Mouse (Mus musculus): ENCODE data around the gene Cib4. TPM values are rescaled to one million over a fixed set of nuclear protein-coding genes. Genes with fewer than 3 reads are reported as not detected.

Cib4 gene
- polyA plus RNA-seq, 1 experiment from 2014 or later = not detected

DNA sequence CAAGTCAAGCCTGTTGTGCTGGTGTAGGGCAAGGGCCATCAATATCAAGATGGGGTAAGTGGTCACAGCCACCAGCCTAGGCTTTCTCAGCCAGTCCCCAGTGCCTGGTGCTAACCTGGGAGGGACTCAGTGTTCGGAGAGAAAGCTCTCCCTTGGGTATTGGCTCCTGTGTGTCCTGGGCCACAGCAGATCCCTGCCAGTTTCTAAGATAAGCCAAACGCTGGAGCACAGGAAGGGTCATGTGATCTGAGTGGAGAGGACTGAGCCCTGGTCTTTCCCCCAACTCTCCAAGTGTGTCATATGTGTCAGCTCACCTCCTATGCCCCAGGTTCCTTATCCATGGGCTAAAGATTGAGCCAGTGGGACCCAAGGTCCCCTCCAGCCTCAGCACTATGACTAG lies 41.5 kb upstream of the Cib4 start:
- Histone ChIP-seq H3K4me1 (replicated peaks) (peaks cover 26% of the 10 kb centered on the region), H3K9me3 (no peaks in the 10 kb centered on the region), H3K27ac (no peak overlapping the region), H3K27me3 (ENCODE audit: insufficient read depth, poor library complexity, severe bottlenecking) (peaks cover 66% of the 10 kb centered on the region), H3K36me3 (no peaks in the 10 kb centered on the region), H3K4me3 (no peak overlapping the region)
- DNase-seq (ENCODE audit: low spot score) = no peak
- 32% methylated on average over 2 of the region's 2 CpGs for WGBS

DNA sequence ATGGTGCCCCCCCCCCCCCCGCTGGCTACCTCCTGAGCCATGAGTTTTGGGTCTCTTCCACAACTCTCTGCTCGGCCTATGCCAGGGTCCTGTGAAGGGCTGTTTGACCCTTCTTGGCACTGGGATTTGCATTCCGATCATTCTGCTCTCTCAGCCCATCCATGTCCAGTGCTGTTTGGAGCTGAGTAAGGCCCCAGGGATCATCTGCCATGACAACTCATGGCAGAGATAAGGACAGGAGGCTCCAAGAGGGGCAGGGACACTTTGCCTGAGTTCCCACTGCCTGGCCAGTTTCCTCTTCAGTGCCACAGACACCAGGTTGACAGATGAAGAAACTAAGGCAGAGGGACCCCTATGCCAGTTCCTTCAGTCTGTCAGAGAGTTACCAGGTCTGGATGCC lies 41.0 kb upstream of the Cib4 start:
- Histone ChIP-seq H3K4me3 (no peak overlapping the region), H3K36me3 (no peaks in the 10 kb centered on the region), H3K9me3 (no peaks in the 10 kb centered on the region), H3K27ac (no peak overlapping the region), H3K4me1 (replicated peaks) (peaks cover 25% of the 10 kb centered on the region), H3K27me3 (ENCODE audit: insufficient read depth, poor library complexity, severe bottlenecking) (peaks cover 64% of the 10 kb centered on the region)
- WGBS = 65% methylated on average over 3 of the region's 3 CpGs
- DNase-seq (ENCODE audit: low spot score) = no peak

DNA sequence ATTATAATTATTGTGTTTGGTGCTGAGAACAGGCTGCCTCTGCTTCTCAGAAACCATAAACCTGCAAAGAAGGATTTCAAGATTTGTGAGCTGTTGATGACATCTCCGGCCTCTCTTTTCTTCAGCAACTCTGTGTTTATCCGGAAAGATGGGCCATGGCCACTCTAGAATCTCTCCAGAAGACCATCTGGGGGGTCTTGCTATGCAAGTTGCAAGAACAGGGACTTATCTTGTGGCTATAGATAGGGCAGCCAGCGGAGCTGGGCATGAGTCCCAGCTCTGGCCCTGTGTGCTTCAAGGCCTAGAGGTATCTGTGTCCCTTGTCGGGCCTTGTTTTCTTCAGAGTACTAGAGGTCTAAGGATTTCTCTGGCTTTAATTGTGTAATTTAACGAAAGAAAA lies 36.4 kb upstream of the Cib4 start:
- DNase-seq (ENCODE audit: low spot score) = no peak
- Histone ChIP-seq H3K36me3 (no peaks in the 10 kb centered on the region), H3K9me3 (no peaks in the 10 kb centered on the region), H3K27ac (no peak overlapping the region), H3K4me3 (no peak overlapping the region), H3K27me3 (ENCODE audit: insufficient read depth, poor library complexity, severe bottlenecking) (peaks cover 18% of the 10 kb centered on the region), H3K4me1 (replicated peaks) (0 out of 2 replicates have a peak, but pooled peaks cover 3% of the 10 kb centered on the region)
- WGBS = 89% methylated on average over 5 of the region's 5 CpGs

- no peaks in the 10 kb centered on the region for H3K36me3 ChIP-seq
- no peak overlapping the region for H3K27ac ChIP-seq
- DNase-seq (ENCODE audit: low spot score) = no peak
- 0 out of 2 replicates have a peak, but pooled peaks cover 3% of the 10 kb centered on the region for H3K4me1 ChIP-seq (replicated peaks)
- H3K27me3 ChIP-seq (ENCODE audit: insufficient read depth, poor library complexity, severe bottlenecking) = peaks cover 7% of the 10 kb centered on the region; the same call in 1 of the 2 replicates
- WGBS = 83% methylated on average over 6 of the region's 6 CpGs
- no peak overlapping the region for H3K4me3 ChIP-seq
- no peaks in the 10 kb centered on the region for H3K9me3 ChIP-seq
Measured at GRCm38 (mm10) chr5:30580725-30581124, 35.1 kb upstream of the Cib4 start.

GRCm38 (mm10) chr5:30578445-30579080 lies 32.9 kb upstream of the Cib4 start:
- Histone ChIP-seq H3K27me3 (ENCODE audit: insufficient read depth, poor library complexity, severe bottlenecking) (no peaks in the 10 kb centered on the region), H3K27ac (no peak overlapping the region), H3K9me3 (no peaks in the 10 kb centered on the region), H3K4me1 (replicated peaks) (0 out of 2 replicates have a peak, but pooled peaks cover 3% of the 10 kb centered on the region), H3K4me3 (no peak overlapping the region), H3K36me3 (no peaks in the 10 kb centered on the region)
- DNase-seq (ENCODE audit: low spot score) = no peak
- 82% methylated on average over 6 of the region's 6 CpGs for WGBS

DNA sequence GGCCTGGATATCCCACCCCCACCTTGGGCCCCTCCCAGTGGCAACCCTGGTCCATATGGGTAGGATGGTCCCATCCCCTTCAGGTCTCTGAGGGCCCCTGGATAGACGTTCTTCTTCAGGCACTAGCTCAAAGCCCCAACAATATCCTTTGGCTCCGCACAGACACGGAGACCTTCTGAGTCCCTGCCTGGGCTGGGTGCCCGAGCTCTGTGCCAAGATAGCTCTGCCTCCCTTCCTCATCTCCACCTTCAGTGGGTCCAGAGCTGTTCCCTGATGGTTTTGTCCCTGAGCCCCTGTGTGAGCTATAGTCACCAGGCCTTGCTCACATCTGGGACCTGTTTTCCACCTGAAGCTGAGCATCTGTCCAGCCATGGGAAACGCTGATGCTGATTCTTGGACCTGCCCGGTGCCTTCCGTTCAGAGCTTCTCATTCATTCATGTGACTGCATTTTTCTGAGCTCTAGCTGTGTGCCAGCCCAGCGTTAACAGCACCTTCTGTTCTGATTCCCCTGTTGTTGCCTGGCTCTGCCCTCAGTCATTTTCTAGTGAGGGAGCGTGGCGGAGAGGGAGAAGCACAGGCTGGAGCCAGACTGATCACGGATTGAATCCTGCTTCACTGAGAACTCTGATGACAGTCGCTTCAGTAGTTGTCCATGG lies 32.1 kb upstream of the Cib4 start:
- H3K27me3 ChIP-seq (ENCODE audit: insufficient read depth, poor library complexity, severe bottlenecking) = no peaks in the 10 kb centered on the region
- 0 out of 2 replicates have a peak, but pooled peaks cover 3% of the 10 kb centered on the region for H3K4me1 ChIP-seq (replicated peaks)
- H3K4me3 ChIP-seq = no peak overlapping the region
- DNase-seq (ENCODE audit: low spot score) = no peak
- H3K27ac ChIP-seq = no peak overlapping the region
- no peaks in the 10 kb centered on the region for H3K36me3 ChIP-seq
- 85% methylated on average over 12 of the region's 12 CpGs for whole genome bisulfite sequencing
- H3K9me3 ChIP-seq = no peaks in the 10 kb centered on the region

GRCm38 (mm10) chr5:30577251-30577650 lies 31.6 kb upstream of the Cib4 start:
- no peak overlapping the region for H3K4me3 ChIP-seq
- no peaks in the 10 kb centered on the region for H3K9me3 ChIP-seq
- DNase-seq (ENCODE audit: low spot score) = no peak
- H3K4me1 ChIP-seq (replicated peaks) = 0 out of 2 replicates have a peak, but pooled peaks cover 3% of the 10 kb centered on the region
- 80% methylated on average over 9 of the region's 9 CpGs for WGBS
- no peaks in the 10 kb centered on the region for H3K36me3 ChIP-seq
- no peaks in the 10 kb centered on the region for H3K27me3 ChIP-seq (ENCODE audit: insufficient read depth, poor library complexity, severe bottlenecking)
- no peak overlapping the region for H3K27ac ChIP-seq

GRCm38 (mm10) chr5:30576233-30576632 lies 30.6 kb upstream of the Cib4 start:
- 86% methylated on average over 7 of the region's 7 CpGs for WGBS
- Histone ChIP-seq H3K27me3 (ENCODE audit: insufficient read depth, poor library complexity, severe bottlenecking) (no peaks in the 10 kb centered on the region), H3K36me3 (no peaks in the 10 kb centered on the region), H3K4me3 (no peak overlapping the region), H3K4me1 (replicated peaks) (0 out of 2 replicates have a peak, but pooled peaks cover 3% of the 10 kb centered on the region), H3K9me3 (no peaks in the 10 kb centered on the region), H3K27ac (no peak overlapping the region)
- DNase-seq (ENCODE audit: low spot score) = no peak

DNA sequence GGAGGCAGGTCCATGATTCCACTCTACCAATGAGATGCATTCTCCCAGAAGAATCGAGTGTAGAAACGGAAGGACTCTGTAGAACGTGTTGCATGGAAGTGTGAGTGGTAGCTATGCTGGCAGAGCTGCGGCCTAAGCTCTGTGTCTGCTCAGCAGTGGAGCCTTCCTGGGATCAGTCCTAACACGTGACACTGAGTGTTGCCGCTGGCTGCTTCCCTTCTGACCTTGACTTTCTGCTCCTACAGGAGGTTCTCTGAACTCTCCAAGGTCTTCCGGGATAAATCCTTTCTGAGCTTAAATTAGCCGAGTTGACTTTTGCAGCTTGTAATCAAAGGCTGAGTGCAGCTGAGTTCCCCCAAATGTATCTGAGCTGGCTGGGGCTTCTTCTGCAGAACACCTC lies 28.7 kb upstream of the Cib4 start:
- Histone ChIP-seq H3K27ac (no peak overlapping the region), H3K4me1 (replicated peaks) (no peaks in the 10 kb centered on the region), H3K4me3 (no peak overlapping the region), H3K36me3 (no peaks in the 10 kb centered on the region), H3K9me3 (no peaks in the 10 kb centered on the region), H3K27me3 (ENCODE audit: insufficient read depth, poor library complexity, severe bottlenecking) (no peaks in the 10 kb centered on the region)
- 90% methylated on average over 8 of the region's 8 CpGs for WGBS
- DNase-seq (ENCODE audit: low spot score) = no peak

DNA sequence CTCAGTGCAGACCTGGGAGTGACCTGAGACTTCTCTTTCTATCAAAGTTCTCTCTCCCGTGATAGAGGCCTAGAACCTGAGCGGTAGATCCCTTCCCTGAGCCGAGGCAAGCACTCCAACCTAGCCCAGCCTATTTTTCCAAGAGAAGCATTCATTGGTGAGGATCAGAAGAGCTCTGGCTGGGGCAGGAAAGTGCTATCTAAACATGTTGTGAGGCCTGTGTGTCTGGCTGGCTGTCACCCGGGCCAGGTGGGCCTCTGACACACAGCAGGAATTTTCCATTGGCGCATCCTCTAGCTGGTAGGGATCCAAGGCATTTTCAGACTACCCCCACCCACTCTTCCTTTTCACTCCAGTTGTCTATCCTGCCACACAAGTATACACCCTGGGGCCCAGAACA lies 26.2 kb upstream of the Cib4 start:
- H3K27me3 ChIP-seq (ENCODE audit: insufficient read depth, poor library complexity, severe bottlenecking) = no peaks in the 10 kb centered on the region
- H3K9me3 ChIP-seq = no peaks in the 10 kb centered on the region
- WGBS = 80% methylated on average over 5 of the region's 5 CpGs
- no peaks in the 10 kb centered on the region for H3K36me3 ChIP-seq
- no peak for DNase-seq (ENCODE audit: low spot score)
- H3K27ac ChIP-seq = no peak overlapping the region
- no peaks in the 10 kb centered on the region for H3K4me1 ChIP-seq (replicated peaks)
- H3K4me3 ChIP-seq = no peak overlapping the region

- 92% methylated on average over 1 of the region's 1 CpGs for WGBS
- Histone ChIP-seq H3K4me1 (replicated peaks) (no peaks in the 10 kb centered on the region), H3K27ac (no peak overlapping the region), H3K36me3 (no peaks in the 10 kb centered on the region), H3K4me3 (no peak overlapping the region), H3K9me3 (no peaks in the 10 kb centered on the region), H3K27me3 (ENCODE audit: insufficient read depth, poor library complexity, severe bottlenecking) (no peaks in the 10 kb centered on the region)
- DNase-seq (ENCODE audit: low spot score) = no peak
Measured at GRCm38 (mm10) chr5:30568479-30568878, 22.8 kb upstream of the Cib4 start.

DNA sequence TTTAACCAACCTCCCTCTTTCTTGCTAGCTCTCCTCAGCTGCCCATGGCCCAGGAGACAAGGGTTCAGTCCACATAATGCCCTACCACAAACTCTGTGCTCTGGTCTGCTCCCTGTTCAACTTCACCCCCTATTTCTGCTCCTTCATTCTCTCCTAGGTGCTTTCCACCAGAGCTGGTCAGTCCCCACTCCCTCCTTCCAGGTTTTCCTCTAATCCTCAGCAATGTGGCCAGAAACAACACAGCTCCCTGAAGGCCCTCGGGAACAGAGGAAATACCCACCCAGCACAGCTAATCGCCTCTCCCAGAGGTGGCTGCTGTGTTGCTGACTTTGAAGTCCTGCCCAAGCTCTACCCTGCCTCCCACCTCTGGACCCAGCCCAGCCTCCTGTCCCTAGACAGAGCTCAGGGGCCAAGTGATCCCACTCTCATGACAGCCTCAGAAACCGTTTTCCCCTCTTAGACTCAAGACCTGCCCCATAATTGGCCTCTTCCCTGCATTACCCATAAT lies 14.4 kb upstream of the Cib4 start:
- H3K27ac ChIP-seq = no peak overlapping the region
- no peak for DNase-seq (ENCODE audit: low spot score)
- no peaks in the 10 kb centered on the region for H3K36me3 ChIP-seq
- H3K4me3 ChIP-seq = no peak overlapping the region
- WGBS = 44% methylated on average over 3 of the region's 3 CpGs
- no peaks in the 10 kb centered on the region; the same call in 1 of the 2 replicates for H3K27me3 ChIP-seq (ENCODE audit: insufficient read depth, poor library complexity, severe bottlenecking)
- no peaks in the 10 kb centered on the region for H3K9me3 ChIP-seq
- no peaks in the 10 kb centered on the region; the same call in 1 of the 2 replicates for H3K4me1 ChIP-seq (replicated peaks)

- Histone ChIP-seq H3K27me3 (ENCODE audit: insufficient read depth, poor library complexity, severe bottlenecking) (no peaks in the 10 kb centered on the region; the same call in 1 of the 2 replicates), H3K4me3 (no peak overlapping the region), H3K36me3 (no peaks in the 10 kb centered on the region), H3K9me3 (no peaks in the 10 kb centered on the region), H3K27ac (no peak overlapping the region), H3K4me1 (replicated peaks) (no peaks in the 10 kb centered on the region; the same call in none of the 2 replicates)
- 83% methylated on average over 3 of the region's 3 CpGs for WGBS
- no peak for DNase-seq (ENCODE audit: low spot score)
Measured at GRCm38 (mm10) chr5:30559421-30559820, 13.8 kb upstream of the Cib4 start.

Data from hindbrain, embryonic 10.5 days (tissue).